Mouse (Mus musculus): ENCODE measurements around the gene Tmem132d.

GRCm38 (mm10) chr5:128443848-128444247 is 11.0 kb upstream of the Tmem132d start:
- TF ChIP-seq CTCF (IDR thresholded peaks at IDR 0.05; ENCODE audit: low read depth): no peak
- TF ChIP-seq EP300 (IDR thresholded peaks at IDR 0.05; ENCODE audit: low read depth): no peak
